Mouse (Mus musculus): ENCODE results near the gene Oas1e. TPM values are rescaled to one million over a fixed set of nuclear protein-coding genes. Genes with fewer than 3 reads are reported as not detected.

The Oas1e gene
- polyA plus RNA-seq (2017; shearing (Covaris generic)) = not detected

GRCm38 (mm10) chr5:120795480-120796034, at the start of gene Oas1e:
Oas1e (minus strand) TSS chr5:120795530.

GRCm38 (mm10) chr5:120811951-120812819, 16.9 kb upstream of the Oas1e start, which contains the start of gene Oas1c:
Oas1c (minus strand) TSS chr5:120812514.

GRCm38 (mm10) chr5:120777478-120777877, 17.9 kb downstream of the Oas1e start, which contains the start of gene Oas3:
Oas3 (minus strand) TSS chr5:120777661.

GRCm38 (mm10) chr5:120749688-120750087, 45.6 kb downstream of the Oas1e start, which contains the start of gene Oas2:
Oas2 (minus strand) TSS chr5:120749853.

Other genes starting within 250 kb of the Oas1e start
- 25.3 TPM for gene Tpcn1, start 206.9 kb downstream of the Oas1e start, polyA plus RNA-seq (2017; shearing (Covaris generic))
- 1.6 TPM for gene Iqcd, start 206.5 kb downstream of the Oas1e start, polyA plus RNA-seq (2017; shearing (Covaris generic))
- 5.1 TPM for gene Rita1, start 182.9 kb downstream of the Oas1e start, polyA plus RNA-seq (2017; shearing (Covaris generic))
- gene Ddx54, start 182.8 kb downstream of the Oas1e start, polyA plus RNA-seq (2017; shearing (Covaris generic)) = 76.0 TPM
- not detected for gene Cfap73, start 161.3 kb downstream of the Oas1e start, polyA plus RNA-seq (2017; shearing (Covaris generic))
- gene Rasal1, start 146.7 kb downstream of the Oas1e start, polyA plus RNA-seq (2017; shearing (Covaris generic)) = 19.2 TPM
- 240 TPM for gene Dtx1, start 83.6 kb downstream of the Oas1e start, polyA plus RNA-seq (2017; shearing (Covaris generic))
- gene Oas2, start 45.7 kb downstream of the Oas1e start, polyA plus RNA-seq (2017; shearing (Covaris generic)) = 3.6 TPM
- gene Oas3, start 17.9 kb downstream of the Oas1e start, polyA plus RNA-seq (2017; shearing (Covaris generic)) = 12.6 TPM
- 16.6 TPM for gene Oas1c, start 17.0 kb upstream of the Oas1e start, polyA plus RNA-seq (2017; shearing (Covaris generic))
- gene Oas1f, start 51.8 kb upstream of the Oas1e start, polyA plus RNA-seq (2017; shearing (Covaris generic)) = not detected
- not detected for gene Oas1h, start 65.9 kb upstream of the Oas1e start, polyA plus RNA-seq (2017; shearing (Covaris generic))
- 0.39 TPM for gene Oas1g, start 92.1 kb upstream of the Oas1e start, polyA plus RNA-seq (2017; shearing (Covaris generic))
- gene Oas1a, start 112.0 kb upstream of the Oas1e start, polyA plus RNA-seq (2017; shearing (Covaris generic)) = 21.7 TPM
- gene Oas1d, start 119.0 kb upstream of the Oas1e start, polyA plus RNA-seq (2017; shearing (Covaris generic)) = not detected
- not detected for gene Rph3a, start 214.6 kb upstream of the Oas1e start, polyA plus RNA-seq (2017; shearing (Covaris generic))